Mouse (Mus musculus) frontal cortex, adult (tissue): ENCODE data around the gene Scn2b.
A peak's percentile ranks its signal among the peaks of the same experiment; 100 is the strongest.

Experiments
- ATAC-seq: cut with Nextera tagmentation; 2 replicates; pipeline ENCODE4 v1.9.2; 2017; ENCODE audit warnings: mild to moderate bottlenecking, moderate library complexity, mixed read lengths; ENCODE audit not compliant: low TSS enrichment

Scn2b gene

DNA sequence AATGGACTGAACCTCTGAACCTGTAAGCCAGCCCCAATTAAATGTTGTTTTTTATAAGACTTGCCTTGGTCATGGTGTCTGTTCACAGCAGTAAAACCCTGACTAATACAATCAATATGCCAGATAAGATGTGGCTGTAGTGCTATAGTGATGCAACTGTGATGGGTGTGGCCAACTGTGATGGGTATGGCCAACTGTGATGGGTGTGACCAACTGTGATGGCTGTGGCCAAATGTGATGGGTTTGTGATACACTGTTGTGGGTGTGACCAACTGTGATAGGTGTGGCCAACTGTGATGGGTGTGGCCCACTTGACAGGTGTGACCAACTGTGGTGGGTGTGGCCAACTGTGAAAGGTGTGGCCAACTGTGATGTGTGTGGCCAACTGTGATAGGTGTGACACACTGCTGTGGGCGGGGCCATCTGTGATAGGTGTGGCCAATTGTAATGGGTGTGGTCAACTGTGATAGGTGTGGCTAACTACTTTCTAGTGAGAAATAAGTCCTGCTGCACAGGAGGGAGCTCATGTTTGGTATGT is 53.6 kb downstream of the Scn2b start:
- no peak for ATAC-seq

- ATAC-seq: peak; percentile 62
Observed at GRCm38 (mm10) chr9:45173475-45173874, 55.9 kb downstream of the Scn2b start.

GRCm38 (mm10) chr9:45179282-45179681 is 61.7 kb downstream of the Scn2b start:
- no peak for ATAC-seq
